Mouse (Mus musculus): ENCODE results near the gene Gm5426. TPM values are rescaled to one million over a fixed set of nuclear protein-coding genes. Genes with fewer than 3 reads are reported as not detected.

The Gm5426 gene
- polyA plus RNA-seq, 1 experiment: not detected

GRCm38 (mm10) chr10:96181398-96181790 is 45.0 kb downstream of the Gm5426 start:
- WGBS: 88% methylated on average over 5 of the region's 5 CpGs
- TF ChIP-seq CTCF (IDR thresholded peaks at IDR 0.05; ENCODE audit: insufficient read depth, low read depth, low read length) (no peak), POLR2A (IDR thresholded peaks at IDR 0.05; ENCODE audit: insufficient read depth, low read depth, low read length) (no peak)
- H3K4me3 ChIP-seq (ENCODE audit: insufficient read depth, low read depth, low read length): no peak overlapping the region
- H3K4me1 ChIP-seq (ENCODE audit: control insufficient read depth, insufficient read depth, low read length): no peaks in the 10 kb centered on the region
- no peak overlapping the region for H3K27ac ChIP-seq (ENCODE audit: insufficient read depth, low read depth, low read length)

GRCm38 (mm10) chr10:96181883-96182628 is 45.7 kb downstream of the Gm5426 start:
- TF ChIP-seq CTCF (IDR thresholded peaks at IDR 0.05; ENCODE audit: insufficient read depth, low read depth, low read length): no peak
- no peak for TF ChIP-seq POLR2A (IDR thresholded peaks at IDR 0.05; ENCODE audit: insufficient read depth, low read depth, low read length)
- H3K4me1 ChIP-seq (ENCODE audit: control insufficient read depth, insufficient read depth, low read length): no peaks in the 10 kb centered on the region
- no peak overlapping the region for H3K4me3 ChIP-seq (ENCODE audit: insufficient read depth, low read depth, low read length)
- H3K27ac ChIP-seq (ENCODE audit: insufficient read depth, low read depth, low read length): no peak overlapping the region
- 59% methylated on average over 6 of the region's 6 CpGs for WGBS

- H3K4me3 ChIP-seq (ENCODE audit: insufficient read depth, low read depth, low read length): no peak overlapping the region
- H3K4me1 ChIP-seq (ENCODE audit: control insufficient read depth, insufficient read depth, low read length): no peaks in the 10 kb centered on the region
- H3K27ac ChIP-seq (ENCODE audit: insufficient read depth, low read depth, low read length): no peak overlapping the region
- WGBS: 91% methylated on average over 2 of the region's 2 CpGs
- TF ChIP-seq POLR2A (IDR thresholded peaks at IDR 0.05; ENCODE audit: insufficient read depth, low read depth, low read length) (no peak), CTCF (IDR thresholded peaks at IDR 0.05; ENCODE audit: insufficient read depth, low read depth, low read length) (no peak)
Observed at GRCm38 (mm10) chr10:96185026-96185425, 48.6 kb downstream of the Gm5426 start.

- Histone ChIP-seq H3K4me3 (ENCODE audit: insufficient read depth, low read depth, low read length) (no peak overlapping the region), H3K4me1 (ENCODE audit: control insufficient read depth, insufficient read depth, low read length) (0 out of 2 replicates have a peak, but pooled peaks cover 2% of the 10 kb centered on the region), H3K27ac (ENCODE audit: insufficient read depth, low read depth, low read length) (no peak overlapping the region)
- no peak for TF ChIP-seq CTCF (IDR thresholded peaks at IDR 0.05; ENCODE audit: insufficient read depth, low read depth, low read length)
- TF ChIP-seq POLR2A (IDR thresholded peaks at IDR 0.05; ENCODE audit: insufficient read depth, low read depth, low read length): no peak
- 86% methylated on average over 3 of the region's 3 CpGs for WGBS
Observed at GRCm38 (mm10) chr10:96185601-96186000, 49.2 kb downstream of the Gm5426 start.

Other genes with a start within 250 kb of the Gm5426 start
- gene Eea1, start 196.0 kb upstream of the Gm5426 start, polyA plus RNA-seq (2012; ENCODE audit: insufficient read depth, insufficient read length, low replicate concordance, missing spikeins): not detected in 2 replicates